Mouse (Mus musculus): Measurements from ENCODE around the gene Tbc1d24. TPM values are rescaled to one million over a fixed set of nuclear protein-coding genes. Genes with fewer than 3 reads are reported as not detected.

Tbc1d24 gene
- total and polyA plus RNA-seq, 3 experiments = 10.3 to 11.3 (median 11.0) TPM

GRCm38 (mm10) chr17:24225851-24226250 is 20.5 kb upstream of the Tbc1d24 start:
- TF ChIP-seq CTCF (IDR thresholded peaks at IDR 0.05) (no peak), POLR2A (IDR thresholded peaks at IDR 0.05; ENCODE audit: insufficient read depth, low read depth, low read length) (no peak), EP300 (IDR thresholded peaks at IDR 0.05; ENCODE audit: insufficient read depth, low read depth, low read length) (no peak)
- WGBS = 89% methylated on average over 5 of the region's 5 CpGs
- no peak overlapping the region for H3K27ac ChIP-seq
- no peaks in the 10 kb centered on the region for H3K79me2 ChIP-seq (replicated peaks; ENCODE audit: control insufficient read depth, insufficient read depth, low read length)
- no peaks in the 10 kb centered on the region for H3K27me3 ChIP-seq (ENCODE audit: control insufficient read depth, insufficient read depth, low read length)
- H3K4me3 ChIP-seq = no peak overlapping the region
- H3K9ac ChIP-seq (ENCODE audit: low read depth, low read length) = no peak overlapping the region
- no peak for DNase-seq
- intact Hi-C loops (cut with DNase I) = no loop called here
- peaks cover 4% of the 10 kb centered on the region for H3K4me1 ChIP-seq (ENCODE audit: control insufficient read depth, insufficient read depth, low read length)
- no peaks in the 10 kb centered on the region for H3K36me3 ChIP-seq (ENCODE audit: control insufficient read depth, insufficient read depth, low read length)

- intact Hi-C loops (cut with DNase I) = no loop called here
These were observed 19.4 kb upstream of the Tbc1d24 start for GRCm38 (mm10) chr17:24224741-24225140.

GRCm38 (mm10) chr17:24223513-24223912 is 18.2 kb upstream of the Tbc1d24 start:
- WGBS = 87% methylated on average over 5 of the region's 5 CpGs
- Histone ChIP-seq H3K4me1 (ENCODE audit: control insufficient read depth, insufficient read depth, low read length) (peaks cover 4% of the 10 kb centered on the region), H3K4me3 (no peak overlapping the region), H3K79me2 (replicated peaks; ENCODE audit: control insufficient read depth, insufficient read depth, low read length) (no peaks in the 10 kb centered on the region), H3K9ac (ENCODE audit: low read depth, low read length) (no peak overlapping the region), H3K36me3 (ENCODE audit: control insufficient read depth, insufficient read depth, low read length) (no peaks in the 10 kb centered on the region), H3K27ac (no peak overlapping the region), H3K27me3 (ENCODE audit: control insufficient read depth, insufficient read depth, low read length) (no peaks in the 10 kb centered on the region)
- DNase-seq = no peak
- intact Hi-C loops (cut with DNase I) = no loop called here
- no peak for TF ChIP-seq POLR2A (IDR thresholded peaks at IDR 0.05; ENCODE audit: insufficient read depth, low read depth, low read length)
- TF ChIP-seq CTCF (IDR thresholded peaks at IDR 0.05) = no peak
- TF ChIP-seq EP300 (IDR thresholded peaks at IDR 0.05; ENCODE audit: insufficient read depth, low read depth, low read length) = no peak

More at GRCm38 (mm10) chr17:24224741-24225140, 19.4 kb upstream of the Tbc1d24 start:
- H3K27me3 ChIP-seq (ENCODE audit: control insufficient read depth, insufficient read depth, low read length) = no peaks in the 10 kb centered on the region
- no peak overlapping the region for H3K4me3 ChIP-seq
- no peaks in the 10 kb centered on the region for H3K79me2 ChIP-seq (replicated peaks; ENCODE audit: control insufficient read depth, insufficient read depth, low read length)
- no peaks in the 10 kb centered on the region for H3K36me3 ChIP-seq (ENCODE audit: control insufficient read depth, insufficient read depth, low read length)
- peaks cover 4% of the 10 kb centered on the region for H3K4me1 ChIP-seq (ENCODE audit: control insufficient read depth, insufficient read depth, low read length)
- TF ChIP-seq EP300 (IDR thresholded peaks at IDR 0.05; ENCODE audit: insufficient read depth, low read depth, low read length) (no peak), CTCF (IDR thresholded peaks at IDR 0.05) (no peak), POLR2A (IDR thresholded peaks at IDR 0.05; ENCODE audit: insufficient read depth, low read depth, low read length) (no peak)
- WGBS = 93% methylated on average over 10 of the region's 10 CpGs
- DNase-seq = no peak
- no peak overlapping the region for H3K9ac ChIP-seq (ENCODE audit: low read depth, low read length)
- H3K27ac ChIP-seq = no peak overlapping the region

GRCm38 (mm10) chr17:24222653-24223052 is 17.3 kb upstream of the Tbc1d24 start:
- H3K27ac ChIP-seq = no peak overlapping the region
- peaks cover 4% of the 10 kb centered on the region for H3K4me1 ChIP-seq (ENCODE audit: control insufficient read depth, insufficient read depth, low read length)
- TF ChIP-seq CTCF (IDR thresholded peaks at IDR 0.05) = no peak
- TF ChIP-seq EP300 (IDR thresholded peaks at IDR 0.05; ENCODE audit: insufficient read depth, low read depth, low read length) = no peak
- no peak for TF ChIP-seq POLR2A (IDR thresholded peaks at IDR 0.05; ENCODE audit: insufficient read depth, low read depth, low read length)
- H3K79me2 ChIP-seq (replicated peaks; ENCODE audit: control insufficient read depth, insufficient read depth, low read length) = no peaks in the 10 kb centered on the region
- DNase-seq = no peak
- H3K27me3 ChIP-seq (ENCODE audit: control insufficient read depth, insufficient read depth, low read length) = no peaks in the 10 kb centered on the region
- WGBS = 85% methylated on average over 6 of the region's 6 CpGs
- H3K36me3 ChIP-seq (ENCODE audit: control insufficient read depth, insufficient read depth, low read length) = no peaks in the 10 kb centered on the region
- H3K9ac ChIP-seq (ENCODE audit: low read depth, low read length) = no peak overlapping the region
- intact Hi-C loops (cut with DNase I) = no loop called here
- H3K4me3 ChIP-seq = no peak overlapping the region

GRCm38 (mm10) chr17:24220435-24221411 is 15.4 kb upstream of the Tbc1d24 start, which contains the start of gene Tedc2:
Tedc2 (minus strand) TSS chr17:24220851.
- DNase-seq = peak; percentile 95 to 96
- Histone ChIP-seq H3K4me3 (peak within 1 kb of the TSS; percentile 75), H3K27me3 (ENCODE audit: control insufficient read depth, insufficient read depth, low read length) (no peaks in the 10 kb centered on the region), H3K79me2 (replicated peaks; ENCODE audit: control insufficient read depth, insufficient read depth, low read length) (no peaks in the 10 kb centered on the region), H3K4me1 (ENCODE audit: control insufficient read depth, insufficient read depth, low read length) (peaks cover 4% of the 10 kb centered on the region), H3K36me3 (ENCODE audit: control insufficient read depth, insufficient read depth, low read length) (no peaks in the 10 kb centered on the region), H3K27ac (peak within 1 kb of the TSS; percentile 70), H3K9ac (ENCODE audit: low read depth, low read length) (peak within 1 kb of the TSS; percentile 92)
- peak; percentile 76; the same call in 1 of the 2 replicates for TF ChIP-seq EP300 (IDR thresholded peaks at IDR 0.05; ENCODE audit: insufficient read depth, low read depth, low read length)
- TF ChIP-seq POLR2A (IDR thresholded peaks at IDR 0.05; ENCODE audit: insufficient read depth, low read depth, low read length) = peak; percentile 73
- TF ChIP-seq CTCF (IDR thresholded peaks at IDR 0.05) = no peak
- intact Hi-C loops (cut with DNase I) = loop anchor here (1.0 kb wide), 1 partner anchor 13 kb away; no protein-coding TSS in a partner anchor
- WGBS = 2% methylated on average over 41 of the region's 41 CpGs

GRCm38 (mm10) chr17:24216836-24217235 is 11.5 kb upstream of the Tbc1d24 start:
- Histone ChIP-seq H3K9ac (ENCODE audit: low read depth, low read length) (no peak overlapping the region), H3K4me1 (ENCODE audit: control insufficient read depth, insufficient read depth, low read length) (peaks cover 6% of the 10 kb centered on the region), H3K36me3 (ENCODE audit: control insufficient read depth, insufficient read depth, low read length) (no peaks in the 10 kb centered on the region), H3K27me3 (ENCODE audit: control insufficient read depth, insufficient read depth, low read length) (no peaks in the 10 kb centered on the region), H3K4me3 (no peak overlapping the region), H3K27ac (no peak overlapping the region), H3K79me2 (replicated peaks; ENCODE audit: control insufficient read depth, insufficient read depth, low read length) (no peaks in the 10 kb centered on the region)
- intact Hi-C loops (cut with DNase I) = no loop called here
- no peak for DNase-seq
- 75% methylated on average over 4 of the region's 4 CpGs for WGBS
- TF ChIP-seq CTCF (IDR thresholded peaks at IDR 0.05) (no peak), EP300 (IDR thresholded peaks at IDR 0.05; ENCODE audit: insufficient read depth, low read depth, low read length) (no peak), POLR2A (IDR thresholded peaks at IDR 0.05; ENCODE audit: insufficient read depth, low read depth, low read length) (no peak)

Data from heart, adult 2 months (tissue).